In the genomic region with DNA sequence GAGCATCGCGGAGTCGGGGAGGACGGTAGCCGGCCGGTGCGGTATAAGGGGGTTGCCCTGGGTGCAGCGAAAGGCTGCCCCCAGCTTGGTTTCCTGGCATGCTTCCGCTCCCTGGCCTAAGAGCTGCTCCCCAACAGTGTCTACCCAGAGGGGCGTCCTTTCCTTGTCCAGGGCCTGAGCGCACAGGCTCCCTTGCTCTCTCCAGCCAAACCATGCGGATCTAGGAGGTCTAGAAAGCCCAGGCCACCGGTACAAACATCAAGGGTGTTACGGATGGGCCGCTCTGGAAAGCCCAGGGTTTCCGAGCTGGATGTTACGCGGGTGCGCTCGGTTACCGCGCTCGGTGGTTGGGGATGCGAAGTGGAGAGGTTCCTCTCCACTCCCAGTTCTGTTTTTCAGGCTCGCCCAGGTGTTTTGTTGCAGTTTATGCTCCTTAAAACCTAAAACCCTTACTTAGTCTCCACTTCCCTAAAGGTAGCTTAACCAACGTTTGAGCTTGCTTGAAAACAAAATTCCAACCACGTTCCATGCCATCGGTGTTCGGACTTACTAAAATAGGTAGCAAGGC, we compare ENCODE assay signal across 9 mouse cellular contexts. TPM values are rescaled to one million over a fixed set of nuclear protein-coding genes. Genes with fewer than 3 reads are reported as not detected.
A peak's percentile ranks its signal among the peaks of the same experiment; 100 is the strongest.
DNase-seq lines count a peak whose midpoint lies in the region; ATAC-seq and TF ChIP-seq lines count a peak whose summit lies in the region.
"Had no signal": no experiment of that assay in that cellular context is flagged by ENCODE, and none has a peak within 500 bp of the region (broad histone marks: within the 10 kb centered on the region; RNA-seq: fewer than 3 reads in every experiment).

No protein-coding gene starts in this region.

- H3K27ac ChIP-seq in heart, embryonic 13.5 days (replicated peaks): no peak overlapping the region
- peak overlapping the region; percentile 62 for H3K27ac ChIP-seq in ES-Bruce4 (ENCODE audit: insufficient read depth, low read length)
- H3K27ac ChIP-seq in embryonic facial prominence, embryonic 15.5 days (replicated peaks): no peak overlapping the region
- no peak overlapping the region for H3K27ac ChIP-seq in limb, embryonic 13.5 days

- WGBS in heart, embryonic 13.5 days: 2% methylated on average over 29 of the region's 29 CpGs
- 2% methylated on average over 29 of the region's 29 CpGs for WGBS in embryonic facial prominence, embryonic 15.5 days
- WGBS in limb, embryonic 13.5 days: under 1% methylated on average over 29 of the region's 29 CpGs

- TF ChIP-seq CTCF in ES-Bruce4 (IDR thresholded peaks at IDR 0.05; ENCODE audit: low read depth, low read length): no peak

- no peak for DNase-seq in heart, postnatal 14 days
- no peak for DNase-seq in adrenal gland, postnatal 4 days (ENCODE audit: low spot score in 2 of 2)

- no peak for TF ChIP-seq EP300 in ES-Bruce4 (IDR thresholded peaks at IDR 0.05; ENCODE audit: insufficient read depth, low read depth, low read length)

- H3K36me3 ChIP-seq in heart, embryonic 13.5 days: no peaks in the 10 kb centered on the region
- H3K36me3 ChIP-seq in ES-Bruce4 (ENCODE audit: control insufficient read depth, insufficient read depth, low read length, poor library complexity, severe bottlenecking): no peaks in the 10 kb centered on the region
- no peaks in the 10 kb centered on the region for H3K36me3 ChIP-seq in embryonic facial prominence, embryonic 15.5 days
- no peaks in the 10 kb centered on the region for H3K36me3 ChIP-seq in limb, embryonic 13.5 days

- H3K4me1 ChIP-seq in heart, embryonic 13.5 days: peaks cover 14% of the 10 kb centered on the region
- no peaks in the 10 kb centered on the region for H3K4me1 ChIP-seq in ES-Bruce4 (ENCODE audit: control insufficient read depth, insufficient read depth, low read length)
- H3K4me1 ChIP-seq in embryonic facial prominence, embryonic 15.5 days: peaks cover 29% of the 10 kb centered on the region
- H3K4me1 ChIP-seq in limb, embryonic 13.5 days: peaks cover 31% of the 10 kb centered on the region

- no peak for TF ChIP-seq POLR2A in ES-Bruce4 (IDR thresholded peaks at IDR 0.05; ENCODE audit: insufficient read depth, low read length)

- H3K4me3 ChIP-seq in heart, embryonic 13.5 days: peak overlapping the region; percentile 56
- peak overlapping the region; percentile 85 for H3K4me3 ChIP-seq in ES-Bruce4 (ENCODE audit: low read depth, low read length)
- H3K4me3 ChIP-seq in embryonic facial prominence, embryonic 15.5 days (replicated peaks): peak overlapping the region; percentile 40; the same call in 1 of the 2 replicates
- peak overlapping the region; percentile 47 for H3K4me3 ChIP-seq in limb, embryonic 13.5 days

- H3K9me3 ChIP-seq in heart, embryonic 13.5 days: no peaks in the 10 kb centered on the region
- H3K9me3 ChIP-seq in ES-Bruce4 (replicated peaks; ENCODE audit: control insufficient read depth, insufficient read depth, low read length, poor library complexity, severe bottlenecking): no peaks in the 10 kb centered on the region
- H3K9me3 ChIP-seq in embryonic facial prominence, embryonic 15.5 days (replicated peaks): no peaks in the 10 kb centered on the region
- H3K9me3 ChIP-seq in limb, embryonic 13.5 days: no peaks in the 10 kb centered on the region

- no peak for ATAC-seq in heart, embryonic 13.5 days (ENCODE audit: extremely low read depth, insufficient number of reproducible peaks, low FRiP score, low TSS enrichment)
- no peak for ATAC-seq in embryonic facial prominence, embryonic 15.5 days (ENCODE audit: insufficient number of reproducible peaks, low FRiP score, low TSS enrichment, low read depth)
- no peak for ATAC-seq in limb, embryonic 13.5 days (ENCODE audit: low FRiP score, low read depth)
- ATAC-seq in CD4-positive, CD25-positive, alpha-beta regulatory T cell, adult 4 months: no peak
- no peak for ATAC-seq in megakaryocyte progenitor cell, adult 5-6 weeks (replicated peaks; ENCODE audit: poor library complexity)

- peak overlapping the region; percentile 76 for H3K4me2 ChIP-seq in heart, embryonic 13.5 days
- H3K4me2 ChIP-seq in embryonic facial prominence, embryonic 15.5 days (replicated peaks): peak overlapping the region; percentile 73
- H3K4me2 ChIP-seq in limb, embryonic 13.5 days (replicated peaks): peak overlapping the region; percentile 85

- no peak overlapping the region for H3K9ac ChIP-seq in heart, embryonic 13.5 days
- peak overlapping the region; percentile 77 for H3K9ac ChIP-seq in ES-Bruce4 (ENCODE audit: low read depth, poor library complexity, severe bottlenecking)
- H3K9ac ChIP-seq in embryonic facial prominence, embryonic 15.5 days: no peak overlapping the region
- no peak overlapping the region for H3K9ac ChIP-seq in limb, embryonic 13.5 days

- H3K27me3 ChIP-seq in heart, embryonic 13.5 days (replicated peaks): peaks cover 98% of the 10 kb centered on the region
- no peaks in the 10 kb centered on the region for H3K27me3 ChIP-seq in ES-Bruce4 (ENCODE audit: control insufficient read depth, insufficient read depth, low read length, poor library complexity, severe bottlenecking)
- peaks cover 99% of the 10 kb centered on the region for H3K27me3 ChIP-seq in embryonic facial prominence, embryonic 15.5 days
- peaks cover 100% of the 10 kb centered on the region for H3K27me3 ChIP-seq in limb, embryonic 13.5 days

- intact Hi-C loops in heart, postnatal 14 days (cut with DNase I): no loop called here

RNA-seq across cellular contexts. Expression of a gene that starts 1.5 kb away (rescaled TPM):
- polyA plus RNA-seq in heart, embryonic 13.5 days (2015; fragmentation: Nextera tagmentation; extraction: Ambion mirVana): 0.15 TPM in 1 of 2 replicates, not detected in the other
- not detected for total RNA-seq in heart, postnatal 14 days (2021)
- 43.8 and 44.3 TPM in 2 replicates for polyA plus RNA-seq in ES-Bruce4 (2011; ENCODE audit: insufficient read depth, insufficient read length, low read depth, missing spikeins)
- 3.8 and 6.4 TPM in 2 replicates for polyA plus RNA-seq in embryonic facial prominence, embryonic 15.5 days (2015; fragmentation: Nextera tagmentation; extraction: Ambion mirVana)
- polyA plus RNA-seq in limb, embryonic 13.5 days (2015; fragmentation: Nextera tagmentation; extraction: Ambion mirVana): 0.09 and 0.22 TPM in 2 replicates
- polyA plus RNA-seq in CD4-positive, CD25-positive, alpha-beta regulatory T cell, adult 4 months (2017; shearing (Covaris generic)): not detected
- under 1 TPM in 1 of 2 experiments, not detected in 1; 0.65 TPM for total RNA-seq in adrenal gland, postnatal 4 days (2021)
- not detected in 2 replicates for total RNA-seq in megakaryocyte progenitor cell, adult 5-6 weeks (2015)
- total RNA-seq in megakaryocyte progenitor cell, adult 5-6 weeks (2017): not detected in 2 replicates

RNA-seq across cellular contexts. Expression of a gene that starts 45.8 kb away (rescaled TPM):
- not detected in 2 replicates for polyA plus RNA-seq in heart, embryonic 13.5 days (2015; fragmentation: Nextera tagmentation; extraction: Ambion mirVana)
- total RNA-seq in heart, postnatal 14 days (2021): not detected
- polyA plus RNA-seq in ES-Bruce4 (2011; ENCODE audit: insufficient read depth, insufficient read length, low read depth, missing spikeins): 25.8 and 26.2 TPM in 2 replicates
- polyA plus RNA-seq in embryonic facial prominence, embryonic 15.5 days (2015; fragmentation: Nextera tagmentation; extraction: Ambion mirVana): 1.4 and 3.2 TPM in 2 replicates
- not detected in 2 replicates for polyA plus RNA-seq in limb, embryonic 13.5 days (2015; fragmentation: Nextera tagmentation; extraction: Ambion mirVana)
- polyA plus RNA-seq in CD4-positive, CD25-positive, alpha-beta regulatory T cell, adult 4 months (2017; shearing (Covaris generic)): not detected
- under 1 TPM in 1 of 2 experiments, not detected in 1; 0.11 TPM for total RNA-seq in adrenal gland, postnatal 4 days (2021)
- total RNA-seq in megakaryocyte progenitor cell, adult 5-6 weeks (2015): not detected in 2 replicates
- total RNA-seq in megakaryocyte progenitor cell, adult 5-6 weeks (2017): not detected in 2 replicates
- total RNA-seq: gastrocnemius, postnatal 4 days had no signal
